Mouse (Mus musculus) spleen, adult 12 weeks (tissue): ENCODE measurements around the gene Madd.

ENCODE experiments used
- DNase-seq: peaks from one replicate; pipeline ENCODE4 v3.0.0; 2022; ENCODE audit warnings: low spot score

Gene Madd

GRCm38 (mm10) chr2:91183711-91184405, at the start of gene Madd:
Madd (minus strand) TSS chr2:91183837.
- peak; percentile 49 for DNase-seq

DNA sequence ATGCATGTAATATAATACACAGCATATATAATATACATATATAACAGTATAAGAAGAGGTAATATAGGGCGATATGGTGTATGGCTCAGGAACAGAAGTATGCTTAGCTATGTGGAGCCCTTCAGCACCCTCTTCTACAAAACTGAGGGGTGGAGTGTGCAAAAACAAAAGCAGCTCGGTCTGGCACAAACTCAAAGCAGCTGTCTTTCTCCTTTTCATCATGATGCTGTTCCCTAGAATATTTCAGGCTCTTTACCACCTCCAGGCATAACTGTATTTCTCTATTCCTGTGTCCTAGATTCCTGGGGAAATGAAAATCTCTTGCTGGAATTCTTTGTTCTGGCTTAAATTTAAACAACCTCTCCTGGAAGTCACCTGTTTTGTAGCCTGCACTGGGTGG, 46.1 kb upstream of the Madd start:
- no peak for DNase-seq

DNA sequence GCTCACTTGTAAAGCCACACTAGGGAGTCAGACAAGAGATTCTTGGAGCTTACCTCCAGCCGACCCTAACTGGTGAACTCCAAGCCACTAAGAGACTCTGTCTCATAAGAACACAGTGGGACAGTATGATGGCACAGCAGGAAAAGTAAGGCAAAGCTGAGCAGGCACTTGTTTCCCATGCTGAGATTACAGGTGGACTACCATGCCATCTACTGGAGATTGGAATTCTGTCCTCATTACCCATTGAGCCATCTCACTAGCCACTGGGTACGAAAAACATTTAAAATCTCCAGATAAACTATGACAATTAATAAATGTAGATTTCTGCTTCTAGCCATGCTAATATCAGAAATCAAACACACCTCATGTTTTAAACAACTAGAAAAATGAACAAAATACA, 40.0 kb upstream of the Madd start:
- no peak for DNase-seq

GRCm38 (mm10) chr2:91220501-91220900, 36.9 kb upstream of the Madd start:
- DNase-seq = no peak

DNA sequence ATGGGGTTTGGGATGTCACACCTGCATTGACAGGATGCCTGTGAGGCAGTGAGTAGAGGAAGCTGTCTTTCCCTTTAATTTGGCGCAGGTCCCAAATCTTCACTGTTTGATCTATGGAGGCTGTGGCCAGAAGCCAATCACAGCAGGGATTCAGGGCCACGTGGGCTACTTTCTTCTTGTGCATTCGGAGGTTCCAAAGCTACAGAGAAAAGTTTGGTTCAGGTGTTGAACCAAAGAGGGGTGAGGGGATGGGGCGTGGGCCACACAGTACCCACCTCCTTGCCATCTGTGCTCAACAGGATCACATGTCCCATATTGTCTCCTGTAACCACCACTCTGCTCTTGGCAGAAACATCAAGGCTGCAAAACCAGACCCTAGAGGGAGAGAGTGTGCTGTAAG, 33.4 kb upstream of the Madd start:
- no peak for DNase-seq

- no peak for DNase-seq
Observed at GRCm38 (mm10) chr2:91213311-91213710, 29.7 kb upstream of the Madd start.

- DNase-seq = no peak
Observed at GRCm38 (mm10) chr2:91206254-91206775, 22.7 kb upstream of the Madd start.

GRCm38 (mm10) chr2:91202972-91203656, 19.5 kb upstream of the Madd start:
- DNase-seq = no peak

GRCm38 (mm10) chr2:91202222-91202971, 18.8 kb upstream of the Madd start, which contains the start of the genes Nr1h3 and Acp2:
Nr1h3 (minus strand) TSS chr2:91202834.
Acp2 (plus strand) TSS chr2:91202885.
- peak; percentile 88 for DNase-seq

DNA sequence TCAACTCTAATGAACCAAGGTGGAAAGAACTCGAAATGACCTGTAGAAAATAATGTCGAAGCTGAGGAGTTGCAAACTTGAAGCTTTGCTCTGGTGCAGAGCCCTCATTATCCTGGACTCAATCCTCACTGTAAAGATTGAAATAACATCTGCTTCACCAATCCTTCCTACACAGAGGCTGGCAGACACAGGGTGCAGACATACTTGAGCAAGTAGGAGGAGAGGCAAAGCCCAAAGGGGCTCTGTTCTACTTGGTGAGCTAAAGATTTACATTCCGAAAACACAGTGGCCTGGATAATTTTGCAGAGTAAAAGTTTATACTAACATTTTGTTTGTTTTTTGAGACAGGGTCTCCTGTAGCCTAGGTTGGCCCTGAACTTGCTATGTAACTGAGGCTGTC, 15.3 kb upstream of the Madd start:
- no peak for DNase-seq

DNA sequence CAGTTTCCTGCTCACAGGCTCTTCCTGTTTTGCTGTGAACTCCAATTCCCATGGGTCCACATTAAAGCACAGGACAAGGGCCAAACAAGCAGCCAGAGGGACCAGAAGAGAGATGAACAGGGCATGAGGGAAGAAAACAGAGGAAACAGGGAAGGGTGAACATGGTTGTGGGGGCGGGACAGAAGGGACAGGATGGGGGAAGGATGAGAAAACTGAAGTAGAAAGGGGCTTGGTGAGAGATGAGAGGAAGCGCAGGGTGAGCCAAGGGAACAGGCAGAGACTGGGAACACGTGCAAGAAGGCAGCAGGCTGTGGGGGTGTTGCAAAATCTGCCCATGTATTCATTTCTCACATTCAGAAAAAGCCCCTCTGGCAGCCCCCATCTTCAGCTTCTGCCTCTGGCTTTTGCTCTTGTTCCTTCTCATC, 13.0 kb upstream of the Madd start:
- no peak for DNase-seq

GRCm38 (mm10) chr2:91194624-91195332, 11.1 kb upstream of the Madd start:
- DNase-seq = no peak

DNA sequence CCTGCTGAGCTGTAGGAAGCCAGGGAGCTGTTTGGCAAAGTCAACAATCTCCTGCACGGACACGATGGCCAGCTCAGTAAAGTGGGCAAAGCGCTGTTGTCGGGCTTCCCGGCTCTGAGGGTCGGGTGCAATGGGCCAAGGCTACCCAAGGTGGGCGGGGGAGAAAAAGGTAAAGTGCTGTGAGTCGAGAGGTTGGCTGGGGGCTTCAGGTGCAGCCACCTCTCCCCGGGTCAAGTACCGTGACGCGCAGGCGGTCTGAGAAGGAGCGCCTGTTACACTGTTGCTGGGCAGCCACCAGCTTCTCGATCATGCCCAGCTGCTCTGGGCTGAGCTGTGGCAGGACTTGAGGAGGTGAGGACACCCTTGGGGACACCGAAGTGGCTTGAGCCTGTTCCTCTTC, 6.9 kb upstream of the Madd start:
- DNase-seq = no peak

DNA sequence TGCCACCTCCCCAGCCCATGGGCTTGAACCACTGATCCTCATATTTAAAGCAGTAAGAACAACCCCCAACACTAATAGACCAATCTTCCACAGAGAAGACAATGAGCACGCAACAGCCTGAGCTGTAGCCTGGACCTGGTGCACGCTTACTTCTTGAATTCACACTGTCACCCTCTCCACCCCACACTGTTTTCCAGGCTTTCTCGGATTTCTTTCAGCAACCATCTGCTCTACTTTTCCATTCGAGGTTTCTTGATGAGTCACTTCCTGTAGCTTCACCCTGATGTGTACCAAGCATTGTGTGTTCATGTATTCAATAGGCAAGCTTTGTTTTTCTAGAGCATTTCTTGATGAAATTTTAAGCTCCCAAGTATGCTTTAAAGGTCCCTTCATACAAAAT, 3.8 kb upstream of the Madd start:
- no peak for DNase-seq

DNA sequence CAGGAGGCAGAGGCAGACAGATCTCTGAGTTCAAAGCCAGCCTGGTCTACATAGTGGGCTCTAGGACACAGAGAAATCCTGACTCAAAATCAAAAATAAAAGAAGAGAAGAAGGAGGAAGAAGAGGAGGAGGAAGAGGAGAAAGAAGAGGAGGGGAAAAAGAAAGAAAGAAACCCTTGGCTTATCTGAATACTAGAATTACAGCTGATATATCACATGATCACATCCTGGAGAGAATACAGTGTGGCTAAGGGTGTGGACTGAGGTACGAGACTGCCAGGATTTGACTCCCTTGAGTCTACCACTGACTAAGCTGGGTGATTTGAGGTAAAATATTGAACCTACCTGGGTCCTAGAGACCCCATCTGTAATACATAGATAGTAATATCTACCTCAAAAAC, 2.6 kb upstream of the Madd start:
- no peak for DNase-seq

GRCm38 (mm10) chr2:91183148-91183513, 506 bp downstream of the Madd start:
- DNase-seq = peak; percentile 92

DNA sequence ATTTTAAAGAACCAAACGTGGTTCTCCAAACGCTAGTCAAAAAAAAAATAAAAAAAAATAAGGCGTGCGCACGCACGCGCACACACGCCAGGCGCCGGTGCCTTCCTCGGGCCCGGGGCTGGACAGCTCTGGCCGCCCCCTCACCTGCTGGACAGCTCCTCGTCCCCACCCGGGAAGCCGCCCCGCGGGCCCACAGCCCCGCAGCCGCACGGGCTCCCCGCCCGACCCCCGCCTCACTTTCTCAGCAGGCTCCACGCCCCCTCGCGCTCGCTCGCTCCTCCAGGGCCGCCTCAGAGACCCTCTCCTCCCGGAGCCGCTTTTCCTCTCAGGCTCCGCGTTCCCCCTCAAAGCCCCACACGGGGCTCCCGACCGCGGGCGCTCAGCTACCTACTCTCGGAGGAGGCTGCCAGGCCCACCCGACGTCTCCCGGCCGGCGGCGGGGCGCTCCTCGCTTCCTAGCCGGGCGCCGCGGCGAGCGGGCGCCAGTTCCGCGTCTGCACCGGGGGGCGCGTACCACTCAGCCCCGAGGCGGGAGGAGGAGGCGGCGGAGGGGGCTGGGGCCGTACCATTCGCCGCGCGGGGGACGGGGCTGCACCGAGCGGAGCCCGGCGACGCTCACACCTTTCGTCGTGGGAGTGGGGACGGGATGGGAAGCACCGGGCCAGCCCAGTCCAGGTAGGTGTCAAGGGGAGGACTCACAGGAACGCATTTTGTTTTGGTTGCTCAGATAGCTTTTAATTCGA, 1.1 kb downstream of the Madd start:
- DNase-seq = no peak

- DNase-seq = no peak
Observed at GRCm38 (mm10) chr2:91182016-91182404, 1.6 kb downstream of the Madd start.

DNA sequence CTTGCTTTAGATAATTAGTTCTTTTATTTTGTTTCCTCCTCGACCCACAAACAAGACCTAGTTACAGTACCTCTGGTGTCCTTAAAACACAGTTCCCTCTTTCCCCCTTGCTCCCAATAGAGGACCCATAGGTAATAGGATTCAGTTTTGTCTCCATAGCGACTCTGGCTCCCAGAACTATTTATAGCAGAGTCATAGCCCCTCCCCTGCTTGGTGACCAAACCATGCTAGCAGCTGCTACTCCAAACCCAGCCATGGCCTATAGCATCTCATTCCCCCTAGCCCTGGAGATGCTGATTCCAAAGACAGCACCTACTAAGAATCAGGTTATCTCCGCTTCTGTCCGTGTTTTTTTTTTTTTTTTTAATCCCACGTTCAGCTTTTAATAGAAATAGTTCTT, 2.9 kb downstream of the Madd start:
- no peak for DNase-seq

DNA sequence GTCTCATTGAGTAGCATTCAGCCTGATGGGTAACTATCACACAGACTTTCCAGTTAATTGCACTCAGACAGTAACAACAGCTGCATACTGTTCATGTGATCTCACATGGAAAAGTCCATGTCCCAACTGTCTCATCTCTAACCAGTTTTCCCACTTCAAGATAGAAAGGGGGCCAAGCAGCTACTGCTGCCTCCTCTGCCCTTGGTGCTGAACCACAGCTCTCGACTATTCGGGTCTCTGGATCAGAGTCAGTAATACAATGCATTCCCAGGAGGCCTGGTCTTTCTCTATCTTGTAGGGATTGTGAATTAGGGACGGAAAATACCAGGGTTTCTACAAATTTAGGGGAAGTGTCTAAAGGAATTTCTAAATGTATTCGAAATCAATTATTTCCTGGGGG, 3.8 kb downstream of the Madd start:
- no peak for DNase-seq

DNA sequence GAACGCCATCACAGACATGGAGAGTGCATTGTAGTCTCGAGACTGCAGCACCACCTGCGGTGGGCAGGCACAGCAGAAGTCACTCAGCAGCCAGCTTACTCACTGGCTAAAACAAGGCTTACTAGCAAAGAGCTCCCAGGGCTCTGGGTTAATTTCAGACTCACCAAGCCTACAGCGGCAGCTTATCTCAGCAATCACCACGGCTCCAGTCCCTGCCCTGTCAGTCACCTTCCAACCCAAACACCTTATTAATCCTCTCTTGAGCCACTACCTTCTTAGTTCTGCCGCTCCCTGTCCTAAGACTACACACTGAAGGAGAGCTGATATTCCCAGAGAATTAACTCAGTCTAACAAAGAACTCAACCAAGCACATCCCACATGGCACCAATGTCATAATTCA, 7.4 kb downstream of the Madd start:
- DNase-seq = no peak

GRCm38 (mm10) chr2:91175490-91175889, 8.1 kb downstream of the Madd start:
- DNase-seq = no peak
